Mouse (Mus musculus) thymus, adult 2 months (tissue): ENCODE results near the gene Mrps2.

ENCODE experiments used
- CTCF ChIP-seq: fragments of 200-500 bp; IDR thresholded peaks from 2 replicates; pipeline ENCODE4 v1.5.1; 2012; ENCODE audit warnings: mild to moderate bottlenecking, control low read depth, low read length, moderate library complexity, borderline replicate concordance; ENCODE audit not compliant: control insufficient read depth, poor library complexity, insufficient read depth; ENCODE audit errors: extremely low read depth
- POLR2A ChIP-seq: fragments of 200-500 bp; IDR thresholded peaks from 2 replicates; pipeline ENCODE4 v1.6.1; 2012; ENCODE audit warnings: mild to moderate bottlenecking, low read length, control low read depth, moderate library complexity; ENCODE audit not compliant: control insufficient read depth, poor library complexity, insufficient read depth; ENCODE audit errors: extremely low read depth

DNA sequence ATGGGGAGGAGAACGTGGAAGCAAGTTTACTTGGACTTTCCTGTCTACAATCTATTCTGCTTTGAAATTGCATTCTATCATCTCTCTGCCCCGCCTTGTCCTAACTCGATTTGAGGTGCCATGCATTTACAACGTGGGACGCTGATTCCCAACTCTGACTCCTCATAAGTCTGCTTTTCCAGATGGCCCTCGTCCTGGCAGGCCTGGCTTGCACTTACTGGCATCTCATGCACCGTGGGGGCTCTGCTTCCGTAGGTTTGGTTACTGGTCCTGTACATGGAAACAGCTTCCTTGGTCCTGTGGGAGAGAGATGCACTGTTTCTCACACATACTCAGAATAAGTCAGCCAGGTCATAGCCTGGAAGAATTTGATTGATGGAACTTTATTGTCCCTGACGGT, 2.9 kb upstream of the Mrps2 start:
- TF ChIP-seq CTCF = no peak
- TF ChIP-seq POLR2A = no peak
